Mouse (Mus musculus): ENCODE measurements around the gene Bloc1s1. TPM values are rescaled to one million over a fixed set of nuclear protein-coding genes. Genes with fewer than 3 reads are reported as not detected.

The Bloc1s1 gene
- polyA plus RNA-seq (2012; rRNA removed) = 126 and 132 TPM in 2 replicates

DNA sequence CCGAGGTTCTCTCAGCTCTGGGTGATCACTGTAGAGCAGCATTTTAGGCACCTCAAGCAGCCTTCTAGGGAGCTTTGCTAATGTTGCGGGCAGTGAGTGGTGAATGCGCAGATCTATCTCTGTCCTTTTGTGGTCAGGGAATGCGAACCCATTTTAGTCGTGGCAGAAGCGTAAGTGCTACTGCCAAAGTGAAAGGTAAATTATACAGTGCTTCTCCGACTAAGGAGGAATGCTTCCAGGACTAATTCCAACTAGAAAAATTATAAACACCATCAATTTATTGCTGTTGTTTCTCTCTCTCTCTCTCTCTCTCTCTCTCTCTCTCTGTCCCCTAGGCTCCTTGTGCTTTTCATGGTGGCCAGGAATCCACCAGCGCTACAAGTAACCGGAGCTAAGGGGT, at the start of gene Bloc1s1:
TSS of gene Bloc1s1 (minus strand) at position 101 of the 400 bp plus-strand sequence.

DNA sequence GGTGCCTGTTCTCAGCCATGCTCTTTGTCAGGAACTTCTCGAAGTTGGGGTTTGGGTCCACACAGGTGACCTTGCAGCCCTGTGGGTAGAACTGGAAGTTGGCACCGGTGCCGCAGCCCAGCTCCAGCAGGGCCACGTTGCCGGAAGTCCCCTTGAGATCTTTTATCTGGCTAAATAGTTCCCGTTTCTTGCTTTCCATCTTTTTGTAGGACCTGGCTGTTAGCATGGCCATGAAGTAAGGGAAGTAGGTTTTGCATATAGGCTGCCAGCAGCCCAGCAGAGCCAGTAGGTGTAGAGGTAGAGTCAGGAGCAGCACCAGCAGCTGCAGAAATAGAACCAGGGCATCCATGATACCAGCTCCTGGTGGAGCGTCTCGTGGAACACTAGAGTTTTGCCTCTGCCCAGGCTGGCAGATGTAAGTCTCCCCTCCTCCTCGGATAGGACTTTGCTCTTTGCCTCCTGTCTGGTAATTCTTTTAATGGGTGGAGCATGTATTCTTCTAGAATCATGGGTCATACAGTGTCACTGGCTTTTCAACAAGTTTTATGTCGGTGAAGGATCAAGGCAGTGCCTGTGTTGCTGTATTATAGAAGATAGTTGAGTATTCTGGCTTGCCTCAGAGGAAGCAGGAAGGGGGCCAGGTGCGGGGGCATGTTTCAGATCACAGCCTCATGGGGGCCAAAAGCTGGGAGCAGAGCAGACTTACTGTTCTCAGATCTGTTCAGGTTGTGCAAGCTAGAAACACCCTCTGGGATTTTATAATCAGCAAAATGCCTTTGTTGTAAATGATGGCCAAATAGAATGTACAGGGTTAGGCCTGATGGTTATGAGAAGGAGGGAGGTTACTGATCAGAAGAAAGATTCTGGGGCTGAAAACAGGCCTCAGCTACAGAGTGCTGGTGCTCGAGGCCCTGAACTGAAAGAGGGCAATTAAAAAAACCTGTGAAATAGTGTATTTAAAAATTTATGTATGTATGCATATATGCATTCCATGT, 37.1 kb upstream of the Bloc1s1 start, which contains the start of gene Mettl7b:
TSS of gene Mettl7b (minus strand) at position 399 of the 995 bp plus-strand sequence.

GRCm38 (mm10) chr10:128933574-128933973, 9.7 kb upstream of the Bloc1s1 start, which contains the start of gene Itga7:
TSS of gene Itga7 (plus strand) at chr10:128933818.

DNA sequence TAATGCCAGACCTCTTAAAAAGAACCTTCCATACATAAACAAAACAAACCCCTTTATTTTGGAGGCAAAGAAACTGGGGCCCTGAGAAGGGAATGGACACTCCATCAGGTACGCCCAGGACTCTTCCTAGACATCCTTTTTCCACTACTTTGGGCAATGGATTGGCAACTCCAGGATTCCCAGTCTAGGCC, 1.1 kb downstream of the Bloc1s1 start, which contains the start of gene Rdh5:
TSS of gene Rdh5 (minus strand) at position 67 of the 191 bp plus-strand sequence.

DNA sequence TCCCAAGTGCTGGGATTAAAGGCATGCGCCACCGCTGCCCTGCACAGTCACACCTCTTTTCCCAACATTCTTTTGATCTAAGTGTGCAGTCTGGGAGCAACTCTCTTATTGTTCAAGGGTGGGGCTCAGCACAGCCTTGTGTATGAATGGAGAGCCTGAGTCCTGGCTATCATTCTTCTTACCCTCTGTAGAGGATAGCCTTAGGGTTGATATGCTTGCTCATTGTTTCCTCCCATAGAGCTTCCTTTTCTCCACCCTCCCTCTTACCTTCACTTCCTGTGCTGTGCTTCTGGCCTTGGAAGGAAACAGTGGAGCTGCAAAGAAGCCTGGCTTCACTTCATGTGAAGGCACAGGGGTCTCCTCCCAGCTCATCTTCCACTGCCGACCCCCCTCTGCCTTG, 23.1 kb downstream of the Bloc1s1 start, which contains the start of gene Cd63:
TSS of gene Cd63 (plus strand) at position 292 of the 400 bp plus-strand sequence.

DNA sequence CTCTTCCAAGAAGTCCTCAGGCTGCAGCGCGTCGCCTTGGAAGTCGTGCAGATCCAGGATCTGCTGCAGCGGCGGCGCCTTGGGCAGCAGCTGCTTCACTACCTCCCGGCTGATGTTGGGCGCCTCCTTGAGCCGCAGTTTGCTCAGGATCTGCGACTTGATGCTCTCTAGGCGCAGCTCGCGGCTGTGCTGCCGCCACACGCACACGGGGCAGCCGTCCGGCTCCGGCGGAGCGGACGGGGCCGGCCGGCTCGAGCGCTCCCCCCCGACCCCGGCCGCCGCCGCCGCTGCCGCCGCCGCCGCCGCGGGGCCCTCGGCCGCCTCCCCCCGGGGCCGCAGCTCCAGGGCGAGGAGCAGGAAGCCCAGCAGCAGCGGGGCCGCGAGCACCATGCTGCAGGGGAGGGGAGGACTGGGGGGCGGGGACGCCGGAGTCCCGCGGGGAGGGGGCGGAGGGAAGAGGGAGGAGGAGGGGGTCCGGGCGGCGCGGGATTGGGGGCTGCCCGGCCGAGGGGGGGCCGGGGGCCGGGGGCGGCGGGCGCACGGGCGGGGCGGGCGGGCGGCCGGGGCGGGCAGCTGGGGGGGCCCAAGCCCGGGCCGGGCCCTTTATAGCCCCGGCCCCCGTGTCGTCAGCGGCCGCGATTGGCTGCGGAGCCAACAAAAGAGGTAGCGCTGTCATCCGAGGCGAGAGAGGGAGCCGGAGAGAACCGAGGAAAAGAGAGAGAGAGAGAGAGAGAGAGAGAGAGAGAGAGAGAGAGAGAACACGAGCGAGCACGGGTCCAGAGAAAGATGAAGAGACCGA, 32.3 kb downstream of the Bloc1s1 start, which contains the start of gene Gdf11:
TSS of gene Gdf11 (minus strand) at position 423 of the 799 bp plus-strand sequence.

Other genes with a start within 250 kb of the Bloc1s1 start
- 6.8 and 8.7 TPM in 2 replicates for gene Suox, start 250.0 kb downstream of the Bloc1s1 start, polyA plus RNA-seq (2012; rRNA removed)
- 32.7 and 34.3 TPM in 2 replicates for gene Rab5b, start 227.8 kb downstream of the Bloc1s1 start, polyA plus RNA-seq (2012; rRNA removed)
- 0.49 and 0.59 TPM in 2 replicates for gene Pmel, start 219.8 kb downstream of the Bloc1s1 start, polyA plus RNA-seq (2012; rRNA removed)
- gene Cdk2, start 219.0 kb downstream of the Bloc1s1 start, polyA plus RNA-seq (2012; rRNA removed) = 31.5 and 32.7 TPM in 2 replicates
- gene Dgka, start 179.2 kb downstream of the Bloc1s1 start, polyA plus RNA-seq (2012; rRNA removed) = 4.4 and 4.6 TPM in 2 replicates
- gene Pym1, start 176.1 kb downstream of the Bloc1s1 start, polyA plus RNA-seq (2012; rRNA removed) = 15.6 and 15.9 TPM in 2 replicates
- 11.1 and 11.9 TPM in 2 replicates for gene Mmp19, start 133.1 kb downstream of the Bloc1s1 start, polyA plus RNA-seq (2012; rRNA removed)
- 6.7 and 6.8 TPM in 2 replicates for gene Dnajc14, start 120.0 kb downstream of the Bloc1s1 start, polyA plus RNA-seq (2012; rRNA removed)
- gene Tmem198b, start 119.7 kb downstream of the Bloc1s1 start, polyA plus RNA-seq (2012; rRNA removed) = 2.8 and 3.0 TPM in 2 replicates
- 46.5 and 49.9 TPM in 2 replicates for gene Sarnp, start 106.7 kb downstream of the Bloc1s1 start, polyA plus RNA-seq (2012; rRNA removed)
- 54.1 and 59.0 TPM in 2 replicates for gene Ormdl2, start 102.4 kb downstream of the Bloc1s1 start, polyA plus RNA-seq (2012; rRNA removed)
- 0.09 and 0.11 TPM in 2 replicates for gene Gdf11, start 32.3 kb downstream of the Bloc1s1 start, polyA plus RNA-seq (2012; rRNA removed)
- 56.7 and 68.3 TPM in 2 replicates for gene Cd63, start 23.0 kb downstream of the Bloc1s1 start, polyA plus RNA-seq (2012; rRNA removed)
- 23.6 and 27.6 TPM in 2 replicates for gene Rdh5, start 1.1 kb downstream of the Bloc1s1 start, polyA plus RNA-seq (2012; rRNA removed)
- gene Itga7, start 9.8 kb upstream of the Bloc1s1 start, polyA plus RNA-seq (2012; rRNA removed) = 0.36 and 0.44 TPM in 2 replicates
- 0.27 and 0.96 TPM in 2 replicates for gene Mettl7b, start 37.0 kb upstream of the Bloc1s1 start, polyA plus RNA-seq (2012; rRNA removed)
- gene Olfr9, start 65.4 kb upstream of the Bloc1s1 start, polyA plus RNA-seq (2012; rRNA removed) = not detected in 2 replicates
- gene Olfr763, start 86.8 kb upstream of the Bloc1s1 start, polyA plus RNA-seq (2012; rRNA removed) = not detected in 2 replicates
- gene Olfr764-ps1, start 115.9 kb upstream of the Bloc1s1 start, polyA plus RNA-seq (2012; rRNA removed) = not detected in 2 replicates
- not detected in 2 replicates for gene Olfr765, start 126.0 kb upstream of the Bloc1s1 start, polyA plus RNA-seq (2012; rRNA removed)
- gene Olfr766-ps1, start 144.9 kb upstream of the Bloc1s1 start, polyA plus RNA-seq (2012; rRNA removed) = not detected in 2 replicates
- gene Olfr767, start 158.9 kb upstream of the Bloc1s1 start, polyA plus RNA-seq (2012; rRNA removed) = not detected in 2 replicates
- not detected in 2 replicates for gene Olfr768, start 175.3 kb upstream of the Bloc1s1 start, polyA plus RNA-seq (2012; rRNA removed)
- gene Olfr769, start 193.8 kb upstream of the Bloc1s1 start, polyA plus RNA-seq (2012; rRNA removed) = not detected in 2 replicates
- not detected in 2 replicates for gene Olfr770, start 215.0 kb upstream of the Bloc1s1 start, polyA plus RNA-seq (2012; rRNA removed)
- gene Olfr771, start 240.7 kb upstream of the Bloc1s1 start, polyA plus RNA-seq (2012; rRNA removed) = not detected in 2 replicates